Mouse (Mus musculus) hindbrain, embryonic 15.5 days (tissue): ENCODE measurements around the gene Alkbh2. TPM values are rescaled to one million over a fixed set of nuclear protein-coding genes. Genes with fewer than 3 reads are reported as not detected.
A peak's percentile ranks its signal among the peaks of the same experiment; 100 is the strongest.

Source experiments
- ATAC-seq: fragments of 200-750 bp; cut with Nextera tagmentation; 2 replicates; pipeline ENCODE4 v1.8.0; 2017; ENCODE audit warnings: low read depth, moderate number of reproducible peaks, moderate TSS enrichment; ENCODE audit not compliant: low FRiP score
- H3K27ac ChIP-seq: fragments of 300-500 bp; sonication (generic); replicated peaks from 2 replicates; pipeline ENCODE4 v1.5.1; 2015; ENCODE audit warnings: mild to moderate bottlenecking, inconsistent platforms
- H3K27me3 ChIP-seq: fragments of 300-500 bp; sonication (generic); 2 replicates; pipeline ENCODE4 v1.6.1; 2015; ENCODE audit warnings: control low read depth, inconsistent platforms
- H3K36me3 ChIP-seq: fragments of 300-500 bp; sonication (generic); 2 replicates; pipeline ENCODE4 v1.6.1; 2015; ENCODE audit warnings: control low read depth, inconsistent platforms
- H3K4me1 ChIP-seq: fragments of 300-500 bp; sonication (generic); replicated peaks from 2 replicates; pipeline ENCODE4 v1.6.1; 2015; ENCODE audit warnings: control low read depth, inconsistent platforms
- H3K4me2 ChIP-seq: fragments of 300-500 bp; sonication (generic); 2 replicates; pipeline ENCODE4 v1.6.1; 2015; ENCODE audit warnings: moderate library complexity, mild to moderate bottlenecking, inconsistent platforms
- H3K4me3 ChIP-seq: fragments of 300-500 bp; sonication (generic); 2 replicates; pipeline ENCODE4 v1.5.1; 2015; ENCODE audit warnings: mild to moderate bottlenecking, inconsistent platforms
- H3K9ac ChIP-seq: fragments of 300-500 bp; sonication (generic); 2 replicates; pipeline ENCODE4 v1.6.1; 2015; ENCODE audit warnings: inconsistent platforms
- H3K9me3 ChIP-seq: fragments of 300-500 bp; sonication (generic); 2 replicates; pipeline ENCODE4 v1.6.1; 2016; ENCODE audit warnings: control low read depth, inconsistent platforms
- WGBS: fragments of 180-500 bp; shearing (Covaris S2); methylation state at CpG from one replicate; pipeline ENCODE4 v1.1.7; 2015; 5-methylcytosine and 5-hydroxymethylcytosine counted together
- polyA plus RNA-seq: library from polyadenylated mRNA; unstranded; fragments of >200 nt; fragmentation: Nextera tagmentation; extraction: Ambion mirVana; gene quantifications from 2 replicates; pipeline ENCODE4 v1.2.1, GENCODE M21; 2015

Alkbh2 gene
- polyA plus RNA-seq, 1 experiment from 2014 or later: 7.4 TPM

- Histone ChIP-seq H3K4me2 (no peak overlapping the region), H3K27me3 (no peaks in the 10 kb centered on the region), H3K9ac (no peak overlapping the region), H3K4me1 (peaks cover 29% of the 10 kb centered on the region), H3K4me3 (no peak overlapping the region), H3K27ac (peak overlapping the region; percentile 81; the same call in 1 of the 2 replicates), H3K9me3 (no peaks in the 10 kb centered on the region), H3K36me3 (no peaks in the 10 kb centered on the region)
- ATAC-seq: no peak
- 77% methylated on average over 15 of the region's 15 CpGs for WGBS
These were observed 9.7 kb upstream of the Alkbh2 start for GRCm38 (mm10) chr5:114137481-114138276.

GRCm38 (mm10) chr5:114135516-114135915 lies 7.5 kb upstream of the Alkbh2 start:
- no peak overlapping the region for H3K27ac ChIP-seq
- H3K9ac ChIP-seq: no peak overlapping the region
- H3K4me1 ChIP-seq: peaks cover 41% of the 10 kb centered on the region
- no peak overlapping the region for H3K4me2 ChIP-seq
- no peaks in the 10 kb centered on the region for H3K9me3 ChIP-seq
- H3K36me3 ChIP-seq: no peaks in the 10 kb centered on the region
- H3K4me3 ChIP-seq: no peak overlapping the region
- no peak for ATAC-seq
- H3K27me3 ChIP-seq: no peaks in the 10 kb centered on the region
- 91% methylated on average over 10 of the region's 10 CpGs for WGBS

DNA sequence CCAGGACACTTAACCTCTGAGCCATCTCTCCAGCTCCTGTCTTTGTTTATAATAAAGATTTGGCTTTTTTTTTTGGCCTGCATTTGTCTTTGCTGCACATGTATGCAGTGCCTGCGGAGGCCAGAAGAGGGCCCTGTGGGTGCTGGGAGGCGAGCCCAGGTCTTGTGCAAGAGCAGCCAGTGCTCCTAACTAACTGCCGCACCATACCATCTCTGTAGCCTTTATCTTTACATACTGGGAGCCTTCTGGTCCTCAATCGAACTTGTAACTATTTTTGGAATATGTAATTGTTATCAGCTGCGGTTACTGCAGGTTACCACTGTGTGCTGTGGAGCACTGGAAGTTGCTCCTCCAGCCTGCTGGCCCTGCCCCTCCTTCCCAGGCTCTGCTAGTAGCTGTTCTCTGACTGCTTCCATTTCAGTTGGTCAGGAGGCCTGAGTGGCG lies 6.1 kb upstream of the Alkbh2 start:
- WGBS: 70% methylated on average over 6 of the region's 6 CpGs
- Histone ChIP-seq H3K9me3 (no peaks in the 10 kb centered on the region), H3K27ac (no peak overlapping the region), H3K4me2 (no peak overlapping the region), H3K36me3 (no peaks in the 10 kb centered on the region), H3K9ac (no peak overlapping the region), H3K4me1 (peaks cover 35% of the 10 kb centered on the region), H3K27me3 (no peaks in the 10 kb centered on the region), H3K4me3 (no peak overlapping the region)
- no peak for ATAC-seq

DNA sequence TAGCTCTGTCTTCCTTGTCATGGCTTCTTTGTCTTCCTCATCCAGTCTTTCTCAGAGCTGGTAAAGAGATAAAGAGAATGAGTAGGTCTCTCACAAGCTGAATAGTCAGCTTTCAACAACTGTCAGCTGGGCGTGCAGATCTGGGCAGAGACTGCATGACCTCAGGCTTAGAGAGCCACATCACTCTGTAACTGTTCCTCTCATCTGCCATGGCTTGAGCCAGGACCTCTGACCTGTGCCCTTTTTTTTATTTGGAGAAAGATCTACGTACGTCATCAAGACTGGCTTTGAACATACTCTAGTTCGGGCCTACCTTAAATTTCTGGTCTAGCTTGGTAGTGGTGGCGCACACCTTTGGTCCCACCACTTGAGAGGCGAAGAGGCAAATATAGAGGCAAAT lies 4.8 kb upstream of the Alkbh2 start:
- no peaks in the 10 kb centered on the region for H3K27me3 ChIP-seq
- H3K36me3 ChIP-seq: no peaks in the 10 kb centered on the region
- 83% methylated on average over 6 of the region's 6 CpGs for WGBS
- no peak overlapping the region for H3K4me3 ChIP-seq
- ATAC-seq: no peak
- H3K4me1 ChIP-seq: peaks cover 23% of the 10 kb centered on the region
- H3K4me2 ChIP-seq: no peak overlapping the region
- no peaks in the 10 kb centered on the region for H3K9me3 ChIP-seq
- H3K27ac ChIP-seq: no peak overlapping the region
- H3K9ac ChIP-seq: no peak overlapping the region

DNA sequence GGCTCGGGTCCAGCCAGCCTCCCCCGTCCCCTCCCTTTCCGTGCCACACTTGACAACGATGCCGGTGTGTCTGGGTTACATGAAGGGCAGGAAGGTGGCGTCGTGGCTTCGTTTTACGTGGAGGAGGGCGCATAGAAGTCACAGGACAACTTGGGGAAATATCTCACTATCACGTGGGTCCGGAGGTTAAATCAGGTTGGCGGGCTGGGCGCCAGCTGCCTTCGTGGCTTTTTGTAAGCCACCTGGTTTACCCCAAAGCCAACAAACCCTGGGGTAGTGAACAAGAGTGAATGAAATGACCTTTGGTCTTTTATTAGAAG lies 3.5 kb upstream of the Alkbh2 start:
- H3K9ac ChIP-seq: peak overlapping the region; percentile 45
- no peak for ATAC-seq
- H3K27me3 ChIP-seq: no peaks in the 10 kb centered on the region
- peak overlapping the region; percentile 70 for H3K4me3 ChIP-seq
- H3K4me1 ChIP-seq: peaks cover 16% of the 10 kb centered on the region
- no peaks in the 10 kb centered on the region for H3K9me3 ChIP-seq
- peak overlapping the region; percentile 56 for H3K27ac ChIP-seq
- 1% methylated on average over 15 of the region's 15 CpGs for WGBS
- H3K4me2 ChIP-seq: peak overlapping the region; percentile 93
- no peaks in the 10 kb centered on the region for H3K36me3 ChIP-seq

DNA sequence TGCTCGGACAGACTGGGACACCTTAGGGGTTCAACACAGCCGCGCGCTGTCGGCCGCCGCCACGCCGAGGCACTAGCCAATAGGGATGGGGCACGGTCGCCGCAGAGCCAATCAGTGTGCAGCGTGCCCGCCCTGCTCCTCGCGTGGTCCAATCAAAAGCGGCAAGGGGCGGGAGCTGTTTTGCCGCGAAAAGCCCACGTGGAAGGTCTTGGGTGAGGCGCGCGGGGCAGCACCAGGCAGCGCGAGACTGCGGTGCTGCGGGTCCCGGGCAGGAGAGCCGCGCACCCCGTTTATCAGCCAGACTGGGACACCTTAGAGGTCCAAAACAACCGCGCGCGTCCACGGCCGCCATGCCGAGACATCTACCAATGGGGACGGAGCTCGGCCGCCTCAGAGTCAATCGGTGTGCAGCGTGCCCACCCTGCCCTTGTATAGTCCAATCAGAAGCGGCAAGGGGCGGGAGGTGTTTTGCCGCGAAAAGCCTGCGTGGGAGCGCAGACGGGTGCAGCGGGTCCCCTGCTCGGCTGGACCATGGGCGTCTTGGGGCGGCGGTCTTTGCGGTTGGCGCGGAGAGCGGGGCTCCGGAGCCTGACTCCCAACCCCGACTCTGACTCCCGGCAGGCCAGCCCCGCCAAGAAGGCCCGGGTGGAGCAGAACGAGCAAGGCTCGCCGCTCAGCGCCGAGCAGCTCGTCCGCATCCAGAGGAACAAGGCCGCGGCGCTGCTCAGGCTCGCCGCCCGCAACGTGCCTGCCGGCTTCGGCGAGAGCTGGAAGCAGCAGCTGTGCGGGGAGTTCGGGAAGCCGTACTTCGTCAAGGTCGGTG lies 2.9 kb upstream of the Alkbh2 start:
- Histone ChIP-seq H3K27ac (peak overlapping the region; percentile 56), H3K4me2 (peak overlapping the region; percentile 93), H3K4me1 (peaks cover 16% of the 10 kb centered on the region), H3K4me3 (peak overlapping the region; percentile 70), H3K36me3 (no peaks in the 10 kb centered on the region), H3K27me3 (no peaks in the 10 kb centered on the region), H3K9ac (peak overlapping the region; percentile 45), H3K9me3 (no peaks in the 10 kb centered on the region)
- WGBS: 0% methylated on average over 87 of the region's 87 CpGs
- ATAC-seq: peak; percentile 98

DNA sequence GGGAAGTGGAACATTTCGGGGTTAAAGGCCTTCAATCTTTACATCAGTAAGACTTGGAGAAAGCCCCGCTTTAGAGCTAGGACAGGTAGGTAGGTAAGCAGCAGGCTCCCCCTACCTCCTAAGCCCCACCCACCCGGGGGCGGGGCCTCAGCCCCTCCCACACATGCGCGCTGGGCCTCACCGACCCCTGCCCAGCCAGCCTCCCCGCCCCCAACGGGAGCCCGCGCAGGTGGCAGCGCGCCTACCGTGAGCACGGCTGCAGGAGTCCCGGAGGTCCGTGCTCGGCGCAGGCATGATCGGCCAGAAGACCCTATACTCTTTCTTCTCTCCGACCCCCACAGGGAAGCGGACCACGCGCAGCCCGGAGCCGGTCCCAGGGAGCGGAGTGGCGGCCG lies 2.2 kb upstream of the Alkbh2 start, which contains the start of gene Ung:
Gene Ung (plus strand): TSS at position 176 of the 395 bp plus-strand sequence.
- peak within 1 kb of the TSS; percentile 70 for H3K4me3 ChIP-seq
- 1% methylated on average over 25 of the region's 29 CpGs for WGBS
- H3K4me2 ChIP-seq: peak within 1 kb of the TSS; percentile 93
- H3K27ac ChIP-seq: peak within 1 kb of the TSS; percentile 56
- H3K4me1 ChIP-seq: peaks cover 16% of the 10 kb centered on the region
- H3K9me3 ChIP-seq: no peaks in the 10 kb centered on the region
- no peaks in the 10 kb centered on the region for H3K36me3 ChIP-seq
- peak; percentile 50 for ATAC-seq
- H3K9ac ChIP-seq: peak within 1 kb of the TSS; percentile 45
- no peaks in the 10 kb centered on the region for H3K27me3 ChIP-seq

DNA sequence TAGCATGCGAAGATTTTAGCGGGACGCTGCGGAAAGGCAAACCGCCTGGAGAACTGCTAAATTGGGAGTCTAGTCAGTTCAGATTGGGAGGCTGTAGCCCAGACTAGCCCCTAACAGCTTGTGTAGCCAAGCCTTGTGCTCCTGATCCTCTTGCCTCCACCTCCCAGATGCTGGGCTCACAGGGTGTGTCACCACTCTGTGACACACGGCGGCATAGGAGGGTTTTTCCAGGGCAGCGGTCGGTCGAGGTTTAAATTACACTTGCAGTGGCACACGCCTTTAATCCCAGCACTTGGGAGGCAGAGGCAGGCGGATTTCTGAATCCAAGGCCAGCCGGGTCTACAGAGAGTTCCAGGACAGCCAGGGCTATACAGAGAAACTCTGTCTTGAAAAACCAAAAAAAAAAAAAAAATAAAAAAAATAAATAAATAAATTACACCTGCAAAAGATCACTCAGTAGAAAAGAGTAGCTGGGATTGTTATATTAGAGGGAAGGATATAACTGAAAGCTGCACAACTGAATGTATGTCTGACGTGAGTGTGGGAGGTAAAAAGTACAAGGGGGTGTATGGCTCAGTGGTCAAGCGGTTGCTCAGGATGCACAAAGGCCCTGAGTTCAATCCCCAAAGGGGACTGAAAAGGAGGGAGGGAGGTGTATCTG lies 1.7 kb upstream of the Alkbh2 start:
- Histone ChIP-seq H3K4me1 (peaks cover 16% of the 10 kb centered on the region), H3K27me3 (no peaks in the 10 kb centered on the region), H3K36me3 (no peaks in the 10 kb centered on the region), H3K27ac (no peak overlapping the region), H3K9ac (peak overlapping the region; percentile 41; the same call in 1 of the 2 replicates), H3K4me2 (peak overlapping the region; percentile 93), H3K4me3 (peak overlapping the region; percentile 70), H3K9me3 (no peaks in the 10 kb centered on the region)
- no peak for ATAC-seq
- WGBS: 81% methylated on average over 15 of the region's 15 CpGs

DNA sequence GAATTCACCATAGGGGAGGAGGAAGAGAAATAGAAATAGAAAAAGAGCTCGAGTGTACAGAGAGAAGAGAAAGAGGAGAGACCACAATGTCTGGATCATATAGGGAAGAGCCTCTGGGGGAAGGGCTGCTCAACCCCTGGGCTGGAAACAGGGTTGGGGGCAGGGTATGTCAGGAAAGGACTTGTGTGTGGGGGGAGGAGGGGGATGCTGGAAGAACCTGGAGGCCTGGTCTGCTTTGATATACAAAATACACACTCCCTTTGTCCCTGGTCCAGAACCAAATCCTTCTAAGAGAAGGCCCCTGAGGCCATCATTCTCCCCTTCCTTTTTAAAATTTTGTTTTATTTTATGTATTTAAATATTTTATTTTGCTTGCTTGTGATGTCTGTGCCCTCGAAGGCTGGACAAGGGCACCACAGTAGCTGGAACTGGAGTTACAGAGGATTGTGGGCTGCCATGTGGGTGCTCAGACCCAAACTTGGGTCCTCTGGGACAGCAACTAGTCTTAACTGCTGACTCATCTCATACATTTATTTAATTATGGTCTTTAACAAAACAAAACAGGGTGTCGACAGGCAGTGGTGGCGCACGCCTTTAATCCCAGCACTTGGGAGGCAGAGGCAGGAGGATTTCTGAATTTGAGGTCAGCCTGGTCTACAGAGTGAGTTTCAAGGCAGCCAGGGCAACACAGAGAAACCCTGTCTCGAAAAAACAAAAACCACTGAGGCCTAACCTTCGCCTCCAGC lies 1.3 kb downstream of the Alkbh2 start:
- Histone ChIP-seq H3K4me1 (peaks cover 9% of the 10 kb centered on the region), H3K4me3 (peak overlapping the region; percentile 80), H3K9ac (peak overlapping the region; percentile 85; the same call in 1 of the 2 replicates), H3K4me2 (peak overlapping the region; percentile 95), H3K27ac (peak overlapping the region; percentile 87; the same call in 1 of the 2 replicates), H3K9me3 (no peaks in the 10 kb centered on the region), H3K36me3 (peaks cover 28% of the 10 kb centered on the region), H3K27me3 (no peaks in the 10 kb centered on the region)
- 84% methylated on average over 7 of the region's 7 CpGs for WGBS
- ATAC-seq: no peak

DNA sequence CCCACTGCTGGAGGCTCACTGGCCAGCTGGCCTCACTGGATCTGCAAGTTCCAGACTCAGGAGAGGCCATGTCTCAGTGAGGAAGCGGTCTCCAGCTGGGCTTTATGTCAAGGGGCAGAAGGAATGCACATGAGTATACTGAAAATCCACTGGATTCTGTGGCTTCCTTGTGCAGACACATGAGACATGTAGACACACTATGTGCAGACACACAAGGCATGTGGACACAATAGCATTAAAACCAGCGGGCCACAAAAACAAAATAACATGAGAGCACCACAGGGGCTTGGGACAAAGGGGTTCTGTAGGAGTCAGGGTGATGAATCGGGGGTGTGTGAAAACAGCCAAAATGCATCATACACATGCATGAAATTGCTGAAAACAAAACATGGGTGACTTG lies 2.0 kb downstream of the Alkbh2 start:
- no peaks in the 10 kb centered on the region for H3K27me3 ChIP-seq
- no peak overlapping the region for H3K9ac ChIP-seq
- no peak overlapping the region for H3K4me2 ChIP-seq
- WGBS: 90% methylated on average over 3 of the region's 3 CpGs
- H3K9me3 ChIP-seq: no peaks in the 10 kb centered on the region
- ATAC-seq: no peak
- no peak overlapping the region for H3K4me3 ChIP-seq
- peaks cover 4% of the 10 kb centered on the region for H3K4me1 ChIP-seq
- H3K36me3 ChIP-seq: peaks cover 35% of the 10 kb centered on the region
- no peak overlapping the region for H3K27ac ChIP-seq

DNA sequence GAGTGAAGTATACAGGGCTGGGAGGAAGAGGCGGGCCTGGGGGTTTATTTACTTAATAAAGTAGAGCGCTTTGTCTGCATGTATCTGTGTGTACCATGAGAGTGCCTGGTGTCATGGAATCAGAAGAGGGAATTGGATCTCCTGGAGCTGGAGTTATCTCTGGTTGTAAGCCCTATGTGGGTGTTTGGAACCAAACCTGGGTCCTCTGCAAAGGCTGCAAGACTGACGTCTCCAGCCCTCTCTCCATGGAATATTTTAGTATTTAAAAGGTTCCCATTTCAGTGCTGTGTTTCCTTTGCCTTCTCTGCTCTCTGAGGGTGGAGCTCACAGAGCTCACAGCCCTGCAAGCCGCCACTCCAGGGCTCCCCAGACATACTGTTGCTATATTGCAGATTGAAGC lies 8.2 kb downstream of the Alkbh2 start:
- WGBS: 88% methylated on average over 4 of the region's 4 CpGs
- no peak overlapping the region for H3K27ac ChIP-seq
- no peak overlapping the region for H3K4me3 ChIP-seq
- H3K27me3 ChIP-seq: no peaks in the 10 kb centered on the region
- H3K4me1 ChIP-seq: no peaks in the 10 kb centered on the region
- H3K9ac ChIP-seq: no peak overlapping the region
- no peak for ATAC-seq
- H3K36me3 ChIP-seq: peaks cover 80% of the 10 kb centered on the region
- H3K9me3 ChIP-seq: no peaks in the 10 kb centered on the region
- no peak overlapping the region for H3K4me2 ChIP-seq
